Mouse (Mus musculus): Measurements from ENCODE around the gene Itga5.

GRCm38 (mm10) chr15:103365471-103366375, 840 bp downstream of the Itga5 start:
- no peak for TF ChIP-seq CTCF (IDR thresholded peaks at IDR 0.05; ENCODE audit: low read depth)
- no peak for TF ChIP-seq EP300 (optimal IDR thresholded peaks at IDR 0.05)

All from stomach, postnatal 0 days (tissue).